Mouse (Mus musculus): ENCODE data around the gene Arpc3. TPM values are rescaled to one million over a fixed set of nuclear protein-coding genes. Genes with fewer than 3 reads are reported as not detected.

Gene Arpc3
- polyA plus RNA-seq, 1 experiment from 2014 or later: 122 TPM

DNA sequence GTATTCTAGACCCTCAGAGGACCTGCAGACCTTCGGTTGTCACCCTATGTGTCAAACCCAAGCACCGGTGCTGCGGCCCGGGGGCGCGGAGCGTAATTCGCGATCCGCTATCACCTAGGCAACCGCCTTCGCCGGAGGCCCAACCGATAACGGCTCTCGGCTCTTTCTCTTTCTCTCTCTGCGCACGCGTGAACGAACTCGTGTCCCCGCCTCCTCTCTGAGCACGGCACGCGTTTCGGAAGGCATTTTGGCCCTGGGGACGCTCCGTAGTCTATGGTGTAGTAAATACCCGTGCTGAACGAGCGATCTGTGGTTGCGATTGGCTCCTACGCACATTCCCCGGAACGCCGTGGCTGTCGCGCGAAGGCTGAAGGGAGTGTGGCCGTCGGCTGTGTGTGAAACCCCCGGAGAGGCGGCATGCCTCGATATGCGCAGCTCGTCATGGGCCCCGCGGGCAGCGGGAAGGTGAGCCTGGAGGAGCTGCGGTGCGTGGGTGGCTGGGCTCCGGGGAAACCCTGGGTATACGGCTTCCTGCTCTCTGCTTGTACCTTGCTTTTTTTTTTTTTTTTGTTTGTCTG is 19.4 kb upstream of the Arpc3 start, which contains the start of gene Fam216a:
Fam216a (minus strand) TSS at position 173 of the 578 bp plus-strand sequence.
- Histone ChIP-seq H3K27me3 (replicated peaks; ENCODE audit: control insufficient read depth, insufficient read depth, low read length) (no peaks in the 10 kb centered on the region), H3K36me3 (ENCODE audit: control insufficient read depth, insufficient read depth, low read length) (peaks cover 10% of the 10 kb centered on the region), H3K4me1 (replicated peaks; ENCODE audit: control insufficient read depth, insufficient read depth, low read length) (peaks cover 13% of the 10 kb centered on the region), H3K9ac (ENCODE audit: low read depth, low read length) (peak within 1 kb of the TSS; percentile 80), H3K27ac (ENCODE audit: low read depth, low read length) (peak within 1 kb of the TSS; percentile 93), H3K4me3 (ENCODE audit: low read depth, low read length) (peak within 1 kb of the TSS; percentile 89), H3K9me3 (ENCODE audit: control insufficient read depth, low read length) (no peaks in the 10 kb centered on the region), H3K4me2 (peak within 1 kb of the TSS; percentile 72)
- under 1% methylated on average over 53 of the region's 53 CpGs for WGBS
- DNase-seq (ENCODE audit: low spot score) (peak; percentile 96), ATAC-seq (replicated peaks; ENCODE audit: low FRiP score) (peak; percentile 90)

DNA sequence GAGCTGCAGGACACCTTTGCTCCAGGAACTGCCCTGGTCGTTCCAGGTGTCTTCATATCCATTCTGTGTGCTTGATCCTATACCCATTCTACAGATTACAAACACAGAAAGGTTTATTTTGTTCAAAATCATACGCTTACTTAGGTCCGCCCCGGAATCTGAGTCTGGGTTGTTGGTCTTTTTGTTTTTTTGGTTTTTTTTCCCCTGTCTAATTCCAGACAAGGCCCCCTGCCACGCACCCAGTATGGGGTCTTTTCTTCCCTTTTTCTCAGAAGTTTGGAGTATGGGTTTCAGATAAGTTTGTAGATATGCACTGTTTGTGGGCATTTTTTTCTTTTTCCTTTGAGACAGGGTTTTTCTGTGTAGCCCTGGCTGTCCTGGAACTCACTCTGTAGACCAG is 18.8 kb upstream of the Arpc3 start:
- Histone ChIP-seq H3K4me2 (peak overlapping the region; percentile 72), H3K27ac (ENCODE audit: low read depth, low read length) (peak overlapping the region; percentile 85), H3K4me1 (replicated peaks; ENCODE audit: control insufficient read depth, insufficient read depth, low read length) (peaks cover 13% of the 10 kb centered on the region), H3K9ac (ENCODE audit: low read depth, low read length) (peak overlapping the region; percentile 80), H3K27me3 (replicated peaks; ENCODE audit: control insufficient read depth, insufficient read depth, low read length) (no peaks in the 10 kb centered on the region), H3K9me3 (ENCODE audit: control insufficient read depth, low read length) (no peaks in the 10 kb centered on the region), H3K36me3 (ENCODE audit: control insufficient read depth, insufficient read depth, low read length) (peaks cover 7% of the 10 kb centered on the region; the same call in 1 of the 2 replicates), H3K4me3 (ENCODE audit: low read depth, low read length) (peak overlapping the region; percentile 89)
- WGBS: 4% methylated on average over 5 of the region's 5 CpGs
- ATAC-seq (replicated peaks; ENCODE audit: low FRiP score): no peak
- DNase-seq (ENCODE audit: low spot score): peak; percentile 26

DNA sequence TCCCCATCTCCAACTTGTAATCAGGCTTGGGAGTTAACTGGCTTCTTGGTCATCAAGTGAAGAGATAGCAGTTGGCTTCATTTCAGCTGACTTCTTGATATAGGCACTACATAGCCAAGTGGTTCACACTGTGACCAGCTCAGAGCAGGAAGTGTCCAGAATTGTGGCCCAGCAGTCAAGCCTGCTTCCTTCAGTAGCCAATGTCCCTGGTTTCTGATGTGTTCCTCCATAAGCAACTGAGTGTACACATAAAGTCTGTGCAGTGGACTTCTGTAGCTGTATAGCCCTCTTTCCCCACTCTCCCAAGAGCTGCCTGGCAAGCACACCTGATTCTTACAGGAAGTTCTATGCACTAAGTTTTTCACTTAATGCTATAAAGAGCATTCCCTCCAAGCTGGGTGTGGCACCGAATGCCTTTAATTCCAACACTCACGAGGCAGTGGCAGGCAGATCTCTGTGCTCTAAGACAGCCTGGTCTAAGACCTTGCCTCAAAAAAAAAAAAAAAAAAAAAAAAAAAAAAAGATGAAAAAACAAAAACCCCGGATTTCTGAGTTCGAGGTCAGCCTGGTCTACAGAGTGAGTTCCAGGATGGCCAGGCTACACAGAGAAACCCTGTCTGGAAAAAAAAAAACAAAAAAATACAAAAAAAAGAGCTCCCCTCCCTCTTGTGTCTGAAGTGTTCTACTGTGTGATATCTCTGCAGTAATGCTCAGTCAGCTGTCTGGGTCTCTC is 14.4 kb upstream of the Arpc3 start:
- Histone ChIP-seq H3K9me3 (ENCODE audit: control insufficient read depth, low read length) (no peaks in the 10 kb centered on the region), H3K4me1 (replicated peaks; ENCODE audit: control insufficient read depth, insufficient read depth, low read length) (peaks cover 9% of the 10 kb centered on the region), H3K4me2 (no peak overlapping the region), H3K9ac (ENCODE audit: low read depth, low read length) (no peak overlapping the region), H3K36me3 (ENCODE audit: control insufficient read depth, insufficient read depth, low read length) (peaks cover 31% of the 10 kb centered on the region), H3K27me3 (replicated peaks; ENCODE audit: control insufficient read depth, insufficient read depth, low read length) (no peaks in the 10 kb centered on the region), H3K4me3 (ENCODE audit: low read depth, low read length) (no peak overlapping the region), H3K27ac (ENCODE audit: low read depth, low read length) (no peak overlapping the region)
- 83% methylated on average over 4 of the region's 4 CpGs for WGBS
- ATAC-seq (replicated peaks; ENCODE audit: low FRiP score): no peak
- peak; percentile 15 for DNase-seq (ENCODE audit: low spot score)

DNA sequence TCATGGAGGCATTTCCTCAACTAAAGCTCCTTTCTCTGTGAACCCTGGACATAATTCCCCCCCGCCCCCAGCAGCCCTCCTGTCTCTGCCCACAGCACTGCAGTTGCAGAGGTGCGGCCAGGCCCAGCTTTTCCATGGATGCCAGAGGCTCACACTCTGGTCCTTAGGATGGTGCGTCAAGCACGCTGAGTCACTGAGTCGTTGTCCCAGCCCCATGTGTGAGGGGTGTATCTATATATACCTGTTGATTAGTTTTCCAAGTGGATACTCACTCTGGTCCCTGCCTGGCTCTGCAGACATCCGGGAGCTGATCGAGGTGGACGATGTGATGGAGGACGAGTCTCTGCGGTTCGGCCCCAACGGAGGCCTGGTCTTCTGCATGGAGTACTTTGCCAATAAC is 13.5 kb upstream of the Arpc3 start:
- ATAC-seq (replicated peaks; ENCODE audit: low FRiP score) (no peak), DNase-seq (ENCODE audit: low spot score) (peak; percentile 28)
- H3K4me3 ChIP-seq (ENCODE audit: low read depth, low read length): no peak overlapping the region
- H3K27ac ChIP-seq (ENCODE audit: low read depth, low read length): no peak overlapping the region
- peaks cover 31% of the 10 kb centered on the region for H3K36me3 ChIP-seq (ENCODE audit: control insufficient read depth, insufficient read depth, low read length)
- H3K4me2 ChIP-seq: no peak overlapping the region
- WGBS: 95% methylated on average over 12 of the region's 12 CpGs
- H3K27me3 ChIP-seq (replicated peaks; ENCODE audit: control insufficient read depth, insufficient read depth, low read length): no peaks in the 10 kb centered on the region
- no peak overlapping the region for H3K9ac ChIP-seq (ENCODE audit: low read depth, low read length)
- H3K9me3 ChIP-seq (ENCODE audit: control insufficient read depth, low read length): no peaks in the 10 kb centered on the region
- H3K4me1 ChIP-seq (replicated peaks; ENCODE audit: control insufficient read depth, insufficient read depth, low read length): peaks cover 9% of the 10 kb centered on the region

DNA sequence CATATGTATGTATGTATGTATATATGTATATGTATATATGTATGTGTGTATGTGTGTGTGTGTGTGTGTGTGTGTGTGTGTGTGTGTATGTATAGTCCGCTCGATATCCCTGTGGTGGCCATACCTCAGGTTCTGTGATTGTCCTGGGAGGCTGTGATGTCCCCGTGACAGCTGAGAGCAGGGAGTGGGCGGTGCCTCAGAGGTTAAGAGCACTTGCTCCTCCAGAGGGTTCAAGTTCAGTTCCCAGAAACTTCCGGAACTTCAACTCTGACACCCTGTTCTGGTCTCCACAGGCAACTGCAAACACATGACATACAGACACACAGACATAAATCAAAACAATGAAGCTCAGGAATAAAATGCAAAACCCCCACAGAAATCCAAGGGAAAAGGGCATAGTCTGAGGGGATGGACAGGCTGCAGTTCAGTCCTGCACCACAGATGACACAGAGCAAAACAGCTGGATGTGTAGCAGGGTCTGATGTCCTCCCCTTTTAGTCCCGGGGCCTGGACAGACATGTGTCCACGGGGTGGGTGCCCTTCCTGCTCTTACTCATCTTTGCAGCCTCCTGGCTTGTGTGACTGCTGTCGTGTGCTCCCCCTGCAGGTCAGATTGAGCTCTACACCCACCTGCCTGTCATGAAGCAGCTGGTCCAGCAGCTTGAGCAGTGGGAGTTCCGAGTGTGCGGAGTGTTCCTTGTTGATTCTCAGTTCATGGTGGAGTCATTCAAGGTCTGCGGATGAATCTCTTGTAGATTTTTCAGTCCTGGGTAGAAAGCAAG is 12.1 kb upstream of the Arpc3 start:
- peak; percentile 41 for DNase-seq (ENCODE audit: low spot score)

DNA sequence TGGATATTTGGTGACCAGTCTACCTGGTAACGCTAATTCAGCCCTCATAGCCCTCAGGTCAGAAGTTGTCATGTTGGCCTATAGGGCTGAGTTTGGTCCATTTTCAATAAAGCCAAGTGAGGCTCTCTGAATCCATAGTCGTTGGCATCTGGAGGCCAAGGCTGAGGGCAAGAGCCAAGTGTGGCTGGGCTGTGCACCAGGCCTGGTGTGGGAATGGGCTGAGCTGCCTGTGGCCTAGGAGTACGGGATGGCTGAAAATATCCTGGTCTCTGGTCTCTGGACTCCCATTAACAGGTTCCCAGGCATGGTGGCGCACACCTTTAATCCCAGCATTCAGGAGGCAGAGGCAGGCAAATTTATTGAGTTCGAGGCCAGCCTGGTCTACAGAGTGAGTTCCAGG is 1.7 kb upstream of the Arpc3 start:
- DNase-seq (ENCODE audit: low spot score) (no peak), ATAC-seq (replicated peaks; ENCODE audit: low FRiP score) (no peak)
- H3K9ac ChIP-seq (ENCODE audit: low read depth, low read length): no peak overlapping the region
- WGBS: 83% methylated on average over 5 of the region's 5 CpGs
- H3K4me2 ChIP-seq: no peak overlapping the region
- no peak overlapping the region for H3K4me3 ChIP-seq (ENCODE audit: low read depth, low read length)
- peaks cover 2% of the 10 kb centered on the region; the same call in 1 of the 2 replicates for H3K36me3 ChIP-seq (ENCODE audit: control insufficient read depth, insufficient read depth, low read length)
- no peaks in the 10 kb centered on the region for H3K27me3 ChIP-seq (replicated peaks; ENCODE audit: control insufficient read depth, insufficient read depth, low read length)
- H3K27ac ChIP-seq (ENCODE audit: low read depth, low read length): no peak overlapping the region
- no peaks in the 10 kb centered on the region for H3K9me3 ChIP-seq (ENCODE audit: control insufficient read depth, low read length)
- H3K4me1 ChIP-seq (replicated peaks; ENCODE audit: control insufficient read depth, insufficient read depth, low read length): peaks cover 7% of the 10 kb centered on the region

More for the DNA sequence above, 12.1 kb upstream of the Arpc3 start:
- Histone ChIP-seq H3K4me2 (no peak overlapping the region), H3K36me3 (ENCODE audit: control insufficient read depth, insufficient read depth, low read length) (peaks cover 31% of the 10 kb centered on the region), H3K4me3 (ENCODE audit: low read depth, low read length) (no peak overlapping the region), H3K27ac (ENCODE audit: low read depth, low read length) (no peak overlapping the region), H3K4me1 (replicated peaks; ENCODE audit: control insufficient read depth, insufficient read depth, low read length) (no peaks in the 10 kb centered on the region), H3K27me3 (replicated peaks; ENCODE audit: control insufficient read depth, insufficient read depth, low read length) (no peaks in the 10 kb centered on the region), H3K9ac (ENCODE audit: low read depth, low read length) (no peak overlapping the region), H3K9me3 (ENCODE audit: control insufficient read depth, low read length) (no peaks in the 10 kb centered on the region)
- WGBS: 62% methylated on average over 11 of the region's 11 CpGs
- ATAC-seq (replicated peaks; ENCODE audit: low FRiP score): peak; percentile 64

DNA sequence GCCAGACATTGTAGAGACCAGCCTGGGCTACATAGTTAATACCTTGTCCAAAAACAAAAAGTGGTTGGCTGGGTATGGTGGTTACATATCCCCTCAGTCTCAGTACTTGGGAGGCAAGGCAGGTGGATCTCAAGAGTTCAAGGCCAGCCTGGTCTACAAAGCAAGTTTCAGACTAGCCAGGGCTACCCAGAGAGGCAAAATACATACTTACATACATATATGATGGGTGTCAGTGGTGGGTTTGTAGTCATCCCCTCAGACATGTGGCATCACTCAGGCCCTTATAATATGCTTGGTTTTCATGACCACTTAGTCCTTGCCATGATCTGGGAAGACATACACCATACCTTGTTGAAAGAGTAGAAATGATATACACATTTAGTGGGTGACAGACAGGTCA is 1.0 kb upstream of the Arpc3 start:
- Histone ChIP-seq H3K9ac (ENCODE audit: low read depth, low read length) (no peak overlapping the region), H3K27me3 (replicated peaks; ENCODE audit: control insufficient read depth, insufficient read depth, low read length) (no peaks in the 10 kb centered on the region), H3K4me1 (replicated peaks; ENCODE audit: control insufficient read depth, insufficient read depth, low read length) (peaks cover 7% of the 10 kb centered on the region), H3K36me3 (ENCODE audit: control insufficient read depth, insufficient read depth, low read length) (peaks cover 2% of the 10 kb centered on the region; the same call in 1 of the 2 replicates), H3K4me3 (ENCODE audit: low read depth, low read length) (no peak overlapping the region), H3K4me2 (no peak overlapping the region), H3K9me3 (ENCODE audit: control insufficient read depth, low read length) (no peaks in the 10 kb centered on the region), H3K27ac (ENCODE audit: low read depth, low read length) (no peak overlapping the region)
- DNase-seq (ENCODE audit: low spot score) (no peak), ATAC-seq (replicated peaks; ENCODE audit: low FRiP score) (no peak)

DNA sequence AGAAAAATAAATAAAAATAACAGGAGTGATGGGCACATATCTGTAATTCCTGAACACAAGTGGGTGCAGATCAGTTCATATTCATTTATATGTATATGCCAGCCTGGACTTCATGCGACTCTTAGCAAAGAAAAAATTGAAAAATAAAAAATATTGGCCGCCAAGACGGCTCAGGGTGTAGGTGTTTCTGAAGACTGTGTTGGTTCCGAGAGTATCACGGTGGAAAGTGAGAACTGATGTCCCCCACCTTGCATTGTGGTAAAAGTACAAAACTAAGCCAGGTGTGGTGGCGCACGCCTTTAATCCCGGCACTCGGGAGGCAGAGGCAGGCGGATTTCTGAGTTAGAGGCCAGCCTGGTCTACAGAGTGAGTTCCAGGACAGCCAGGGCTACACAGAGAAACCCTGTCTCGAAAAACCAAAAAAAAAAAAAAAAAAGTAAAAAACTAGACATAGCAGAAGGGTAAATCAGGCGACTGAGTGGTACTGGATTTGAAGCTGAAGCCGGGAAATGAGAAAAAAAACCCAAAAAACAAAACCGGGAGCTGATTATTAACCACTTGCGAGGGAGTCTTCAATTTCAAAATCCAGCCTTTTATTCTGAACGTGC is 396 bp upstream of the Arpc3 start:
- Histone ChIP-seq H3K27me3 (replicated peaks; ENCODE audit: control insufficient read depth, insufficient read depth, low read length) (no peaks in the 10 kb centered on the region), H3K27ac (ENCODE audit: low read depth, low read length) (no peak overlapping the region), H3K4me3 (ENCODE audit: low read depth, low read length) (peak overlapping the region; percentile 77), H3K9me3 (ENCODE audit: control insufficient read depth, low read length) (no peaks in the 10 kb centered on the region), H3K36me3 (ENCODE audit: control insufficient read depth, insufficient read depth, low read length) (peaks cover 2% of the 10 kb centered on the region; the same call in 1 of the 2 replicates), H3K9ac (ENCODE audit: low read depth, low read length) (peak overlapping the region; percentile 79), H3K4me2 (peak overlapping the region; percentile 74), H3K4me1 (replicated peaks; ENCODE audit: control insufficient read depth, insufficient read depth, low read length) (peaks cover 7% of the 10 kb centered on the region)
- WGBS: 51% methylated on average over 15 of the region's 16 CpGs
- no peak for DNase-seq (ENCODE audit: low spot score)
- no peak for ATAC-seq (replicated peaks; ENCODE audit: low FRiP score)

Data from liver, embryonic 11.5 days (tissue).